Mouse (Mus musculus) T-helper 2 cell (primary cell): ENCODE measurements around the gene Acadl.

ENCODE experiments used
- in situ Hi-C: fragments of 300-600 bp; cut with MboI, MseI; formaldehyde crosslinking; loops from one replicate; pipeline ENCODE4 v1.15.1; 2025; ENCODE audit warnings: high pct_unique_total_duplicates

Acadl gene

DNA sequence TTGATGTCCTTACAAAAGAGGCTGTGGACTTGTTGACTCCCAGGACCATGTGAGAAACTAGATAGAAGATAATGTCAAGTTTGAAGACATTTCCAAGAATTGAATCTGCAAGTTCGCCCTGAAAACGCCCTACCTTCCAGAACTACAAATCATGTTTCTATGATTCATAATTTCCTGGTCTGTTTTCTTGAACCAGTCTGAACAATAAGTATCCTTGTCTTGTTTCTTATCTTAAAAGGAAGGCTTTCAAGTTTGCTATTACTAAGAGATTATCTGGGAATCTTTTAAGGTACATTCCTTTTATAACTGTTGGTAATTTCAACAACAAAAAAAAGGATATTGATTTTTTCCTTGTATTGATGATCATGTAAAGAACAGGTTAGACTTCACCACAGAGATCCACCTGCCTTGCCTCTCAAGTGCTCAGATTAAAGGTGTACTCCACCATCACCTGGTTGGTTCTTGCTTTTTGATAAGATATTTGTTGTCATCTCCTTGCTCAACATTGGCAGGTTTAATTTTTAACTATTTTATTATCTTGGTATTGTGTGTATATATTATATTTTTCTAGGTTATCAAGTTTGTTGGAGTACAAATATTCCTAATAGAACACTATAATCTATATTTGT is 70.1 kb downstream of the Acadl start:
- in situ Hi-C loops, result no loop called here

DNA sequence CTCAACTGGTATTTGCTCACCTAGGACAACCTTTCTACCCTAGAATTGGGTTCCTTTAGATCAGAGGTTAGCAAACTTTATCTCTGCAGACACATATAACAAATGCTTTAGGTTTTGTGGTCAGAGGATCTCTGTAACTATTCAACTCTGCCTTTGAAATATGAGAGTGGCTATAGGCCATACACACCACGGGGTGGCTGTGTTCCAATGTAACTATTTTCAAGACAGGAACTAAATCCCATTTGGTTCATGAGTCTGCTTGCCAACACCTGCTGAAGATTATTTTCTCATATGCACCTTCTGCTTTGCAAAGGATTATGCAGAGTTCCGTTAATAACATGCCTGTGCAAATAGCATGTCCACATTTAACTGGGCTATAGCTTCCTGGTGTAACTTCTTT is 80.8 kb downstream of the Acadl start:
- in situ Hi-C loops, result no loop called here

DNA sequence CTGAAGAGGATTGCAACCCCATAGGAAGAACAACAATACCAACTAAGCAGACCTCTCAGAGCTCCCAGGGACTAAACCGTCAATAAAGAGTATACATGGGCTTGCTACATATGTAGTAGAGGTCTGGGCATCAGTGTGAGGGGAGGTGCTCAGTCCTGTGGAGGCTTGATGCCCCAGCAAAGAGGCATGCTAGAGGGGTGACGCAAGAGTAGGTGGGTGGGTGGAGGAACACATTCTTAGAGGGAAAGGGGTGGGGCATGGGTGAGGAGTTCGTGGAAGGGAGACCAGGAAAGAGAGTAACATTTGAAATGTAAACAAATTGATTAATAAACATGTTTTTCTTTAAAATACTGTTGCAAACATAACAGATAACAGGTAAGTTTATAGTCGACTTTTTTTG is 82.0 kb downstream of the Acadl start:
- in situ Hi-C loops, result no loop called here
